Mouse (Mus musculus) brain, embryonic 14.5 days (tissue): Measurements from ENCODE around the gene Yipf1.

Experiments used
- CTCF ChIP-seq: fragments of 200-500 bp; IDR thresholded peaks from 2 replicates; pipeline ENCODE4 v1.5.1; 2012; ENCODE audit warnings: inconsistent platforms, mild to moderate bottlenecking, moderate library complexity, borderline replicate concordance; ENCODE audit not compliant: insufficient read depth, insufficient read length; ENCODE audit errors: extremely low read depth
- POLR2A ChIP-seq: fragments of 200-500 bp; IDR thresholded peaks from 2 replicates; pipeline ENCODE4 v1.6.1; 2012; ENCODE audit warnings: mild to moderate bottlenecking, inconsistent platforms, borderline replicate concordance; ENCODE audit not compliant: poor library complexity, insufficient read depth, insufficient read length, severe bottlenecking; ENCODE audit errors: extremely low read depth

DNA sequence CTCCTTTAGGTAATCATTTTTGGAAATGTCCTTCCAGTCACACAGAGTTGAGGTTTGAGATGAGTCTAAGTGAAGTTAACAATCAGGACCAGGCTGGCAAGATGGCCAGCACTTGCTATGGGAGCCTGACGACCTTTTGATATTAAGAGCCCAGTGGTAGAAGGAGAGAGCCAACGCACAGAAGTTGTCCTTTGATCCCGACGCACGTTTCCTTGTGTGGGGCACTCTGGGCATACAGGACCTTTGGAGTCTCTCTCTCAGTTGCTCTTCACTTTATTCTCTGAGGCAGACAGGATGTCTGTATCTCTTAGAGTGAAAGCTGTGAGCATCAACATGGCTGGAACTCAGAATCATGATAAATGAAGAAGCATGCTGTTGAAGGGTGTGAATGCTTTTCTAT lies 23.3 kb downstream of the Yipf1 start:
- TF ChIP-seq CTCF (no peak), POLR2A (no peak)
